Mouse (Mus musculus): ENCODE data around the gene Rassf5. TPM values are rescaled to one million over a fixed set of nuclear protein-coding genes. Genes with fewer than 3 reads are reported as not detected.
"Not testable (repeated sequence)": the region's sequence is repeated elsewhere in the genome, so short reads cannot be mapped to it uniquely, and the experiment has no call there.

Rassf5 gene
- total RNA-seq, 1 experiment from 2014 or later, result 13.1 TPM

GRCm38 (mm10) chr1:131178083-131178482 is 67.0 kb downstream of the Rassf5 start:
- DNase-seq, result no peak

- DNase-seq, result no peak
Observed at GRCm38 (mm10) chr1:131177249-131177648, 67.8 kb downstream of the Rassf5 start.

GRCm38 (mm10) chr1:131175819-131176218 is 69.2 kb downstream of the Rassf5 start:
- no peak for DNase-seq

- DNase-seq, result no peak
Observed at GRCm38 (mm10) chr1:131175189-131175588, 69.9 kb downstream of the Rassf5 start.

GRCm38 (mm10) chr1:131174299-131174861 is 70.7 kb downstream of the Rassf5 start:
- peak; percentile 34 for DNase-seq

- DNase-seq, result no peak
Observed at GRCm38 (mm10) chr1:131173809-131174208, 71.2 kb downstream of the Rassf5 start.

- no peak for DNase-seq
Observed at GRCm38 (mm10) chr1:131173001-131173400, 72.1 kb downstream of the Rassf5 start.

- no peak for DNase-seq
Observed at GRCm38 (mm10) chr1:131167612-131168011, 77.4 kb downstream of the Rassf5 start.

GRCm38 (mm10) chr1:131164427-131164826 is 80.6 kb downstream of the Rassf5 start:
- no peak for DNase-seq

- no peak for DNase-seq
Observed at GRCm38 (mm10) chr1:131161091-131161490, 84.0 kb downstream of the Rassf5 start.

- DNase-seq, result not testable (repeated sequence)
Observed at GRCm38 (mm10) chr1:131159573-131160327, 85.3 kb downstream of the Rassf5 start.

- DNase-seq, result peak; percentile 42
Observed at GRCm38 (mm10) chr1:131155456-131155855, 89.6 kb downstream of the Rassf5 start.

- peak; percentile 89 for DNase-seq
Observed at GRCm38 (mm10) chr1:131153018-131153629, 91.9 kb downstream of the Rassf5 start, which contains the start of gene Eif2d. Eif2d (plus strand) TSS chr1:131153181.

- DNase-seq, result no peak
Observed at GRCm38 (mm10) chr1:131149496-131149895, 95.6 kb downstream of the Rassf5 start.

GRCm38 (mm10) chr1:131146181-131146614 is 98.9 kb downstream of the Rassf5 start:
- no peak for DNase-seq

GRCm38 (mm10) chr1:131145222-131145621 is 99.8 kb downstream of the Rassf5 start:
- not testable (repeated sequence) for DNase-seq

GRCm38 (mm10) chr1:131142472-131142871 is 102.6 kb downstream of the Rassf5 start:
- no peak for DNase-seq

GRCm38 (mm10) chr1:131141449-131141848 is 103.6 kb downstream of the Rassf5 start:
- DNase-seq, result no peak

- DNase-seq, result no peak
Observed at GRCm38 (mm10) chr1:131139102-131140095, 105.7 kb downstream of the Rassf5 start.

GRCm38 (mm10) chr1:131138191-131139016 is 106.7 kb downstream of the Rassf5 start, which contains the start of gene Dyrk3:
Dyrk3 (minus strand) TSS chr1:131138340.
- DNase-seq, result peak; percentile 95

GRCm38 (mm10) chr1:131137717-131138118 is 107.3 kb downstream of the Rassf5 start:
- no peak for DNase-seq
